Mouse (Mus musculus) right cerebral cortex, postnatal 36 days (tissue): ENCODE data around the gene Adgrf3.
A peak's percentile ranks its signal among the peaks of the same experiment; 100 is the strongest.

ENCODE experiments used
- DNase-seq, 2 experiments: peaks; one replicate each; pipeline ENCODE4 v3.0.0; 2022; ENCODE audit warnings: low spot score in 2 of 2, mixed read lengths in 1 of 2

The Adgrf3 gene

GRCm38 (mm10) chr5:30202221-30202620 lies 3.3 kb downstream of the Adgrf3 start:
- no peak for DNase-seq

DNA sequence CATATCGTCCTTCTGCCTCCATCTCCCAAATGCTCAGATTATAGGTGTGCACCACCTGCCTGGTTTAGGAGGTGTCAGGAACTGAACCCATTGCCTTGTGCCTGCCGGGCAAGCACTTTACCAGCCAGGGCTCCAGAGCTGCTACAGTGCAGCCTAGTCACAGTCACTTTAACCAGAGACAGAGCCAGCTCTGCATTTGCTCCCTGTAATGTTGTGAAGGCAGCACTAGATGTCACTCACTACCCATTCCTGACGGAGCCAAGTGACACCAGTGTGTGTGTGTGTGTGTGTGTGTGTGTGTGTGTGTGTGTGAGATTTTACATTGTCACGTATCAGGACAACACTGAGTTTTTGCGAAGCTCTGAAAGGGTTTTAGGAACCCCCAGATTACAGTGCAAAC lies 4.0 kb downstream of the Adgrf3 start:
- DNase-seq: peak in 1 of 2 experiments; percentile 39

- no peak for DNase-seq
These were observed 7.3 kb downstream of the Adgrf3 start for GRCm38 (mm10) chr5:30198257-30198656.

- no peak for DNase-seq
These were observed 10.2 kb downstream of the Adgrf3 start for GRCm38 (mm10) chr5:30195340-30195739.

DNA sequence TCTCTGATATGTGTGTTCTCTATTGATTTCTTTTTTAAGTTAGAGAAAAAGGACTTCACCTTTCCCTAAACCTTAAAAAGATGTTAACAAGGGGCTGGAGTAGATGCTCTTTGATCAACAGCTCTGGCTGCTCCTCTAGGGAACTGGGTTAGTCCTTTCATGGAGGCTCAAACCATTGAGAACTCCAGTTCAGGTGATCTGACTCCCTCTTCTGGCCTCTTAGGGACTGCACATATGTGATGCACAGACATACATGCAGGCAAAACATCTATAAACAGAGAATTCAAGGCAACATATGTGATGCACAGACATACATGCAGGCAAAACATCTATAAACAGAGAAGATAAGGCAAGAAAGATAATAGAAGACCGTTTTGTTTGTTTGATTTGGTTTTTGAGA lies 13.1 kb downstream of the Adgrf3 start:
- no peak for DNase-seq

DNA sequence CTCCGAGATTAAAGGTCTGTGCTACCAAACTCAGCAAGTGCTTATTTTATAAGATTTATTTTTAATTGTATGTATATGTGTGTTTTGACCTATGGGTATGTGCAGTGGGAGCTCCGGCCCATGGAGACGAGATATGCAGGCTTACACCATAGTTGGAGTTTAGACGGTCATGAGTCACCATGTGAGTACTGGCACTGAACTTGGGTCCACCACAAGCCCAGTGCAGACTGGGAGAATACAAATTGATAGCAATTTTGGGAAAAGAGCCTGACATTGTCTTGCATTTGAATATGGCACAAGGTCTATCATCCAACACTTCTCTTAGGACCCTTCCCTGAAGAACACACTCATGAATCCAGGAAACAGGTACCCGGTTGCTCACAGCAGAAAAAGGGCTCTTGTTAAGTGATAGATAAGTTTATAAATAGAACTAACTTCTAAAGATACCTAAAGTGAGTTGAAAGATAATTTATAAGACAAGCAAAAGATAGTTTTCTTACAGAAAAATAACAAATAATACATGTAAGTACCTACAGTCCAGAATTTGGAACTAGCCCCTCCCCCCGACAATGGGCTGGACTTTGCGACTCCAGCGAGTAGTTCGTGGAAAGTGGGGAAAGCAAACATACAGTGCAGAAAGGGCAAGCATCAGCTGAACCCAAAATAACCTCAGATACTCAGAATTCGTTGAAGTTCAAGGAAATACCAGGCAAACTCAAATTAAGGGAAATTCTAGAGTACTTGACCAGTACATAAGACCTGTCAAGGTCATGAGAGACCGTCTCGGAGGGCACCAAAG lies 17.6 kb downstream of the Adgrf3 start:
- DNase-seq: no peak

- no peak for DNase-seq
These were observed 29.7 kb downstream of the Adgrf3 start for GRCm38 (mm10) chr5:30175811-30176210.

DNA sequence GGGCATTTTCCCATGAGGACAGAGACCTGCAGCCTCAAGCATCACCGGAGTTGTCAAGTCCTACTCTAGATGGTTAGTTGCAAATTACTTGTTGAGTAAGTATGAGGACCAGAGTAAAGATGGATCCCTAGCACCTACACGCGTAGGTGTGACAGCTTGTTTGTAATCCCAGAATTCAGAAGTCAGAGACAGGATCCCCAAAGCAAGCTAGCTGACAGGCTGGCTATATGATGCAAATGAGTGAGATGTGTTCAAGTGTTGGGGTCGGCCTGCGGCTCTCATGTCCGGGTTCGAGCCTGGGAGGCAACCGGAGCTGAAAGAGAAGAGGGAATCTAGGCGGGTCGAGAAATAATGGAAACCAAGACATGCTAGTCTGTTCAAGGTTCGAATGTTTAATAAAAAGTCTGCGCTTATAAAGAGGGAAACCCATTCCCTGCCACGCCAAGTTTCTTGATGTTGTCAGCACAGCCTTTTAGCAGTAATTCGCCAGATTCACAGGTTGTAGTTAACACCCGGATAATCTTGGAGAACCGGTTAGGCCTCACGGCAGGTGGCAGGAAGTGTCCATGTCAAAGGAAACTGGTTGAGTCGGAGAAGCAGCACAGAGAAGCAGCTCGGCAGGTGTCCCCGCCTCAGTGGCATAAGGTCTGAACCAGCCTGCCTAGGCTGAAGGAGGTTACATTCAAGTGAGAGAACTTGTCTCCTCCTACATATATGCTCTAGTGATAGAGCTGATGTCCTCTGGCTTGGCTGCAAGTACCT lies 32.4 kb downstream of the Adgrf3 start:
- no peak for DNase-seq

DNA sequence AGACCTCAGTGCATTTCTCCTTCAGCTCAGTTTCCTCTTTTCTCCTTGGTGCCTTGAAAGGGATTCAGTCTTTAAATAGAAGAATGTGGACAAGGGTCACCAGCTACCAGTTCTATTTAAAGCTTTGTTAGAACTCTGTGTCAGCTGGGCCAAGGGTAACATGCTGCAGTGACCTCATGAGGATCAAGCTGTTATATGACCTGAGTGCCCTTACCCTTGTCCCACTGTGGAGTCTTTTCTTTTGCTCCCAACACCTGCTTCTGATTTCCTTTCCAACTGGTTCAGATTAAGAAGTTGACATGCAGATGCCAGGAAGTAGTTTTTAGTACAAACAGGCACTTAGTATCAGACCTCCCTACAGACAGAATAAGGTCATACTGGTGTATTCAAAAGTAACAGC lies 33.4 kb downstream of the Adgrf3 start:
- no peak for DNase-seq

- DNase-seq: no peak
These were observed 35.1 kb downstream of the Adgrf3 start for GRCm38 (mm10) chr5:30170303-30170940.

GRCm38 (mm10) chr5:30165234-30165946 lies 40.1 kb downstream of the Adgrf3 start:
- no peak for DNase-seq

- no peak for DNase-seq
These were observed 43.2 kb downstream of the Adgrf3 start for GRCm38 (mm10) chr5:30162339-30162738.

DNA sequence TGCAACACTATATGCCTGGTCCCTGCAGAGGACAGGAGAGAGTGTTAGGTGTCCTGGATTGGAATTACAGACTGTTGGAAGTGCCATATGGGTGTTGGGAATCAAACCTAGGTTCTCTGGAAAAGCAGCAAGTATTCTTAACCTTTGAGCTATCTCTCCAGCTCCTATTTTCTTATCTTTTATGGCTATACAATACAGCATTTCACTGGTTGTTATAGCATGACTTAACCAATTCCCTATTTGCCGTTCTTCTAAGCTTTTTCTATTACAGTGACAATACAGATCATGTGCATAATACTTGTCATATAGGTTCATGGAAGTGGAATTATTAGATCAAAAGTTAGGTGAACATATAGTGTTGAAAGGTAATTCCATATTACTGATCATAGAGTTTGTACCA lies 43.7 kb downstream of the Adgrf3 start:
- DNase-seq: no peak

- DNase-seq: no peak
These were observed 45.9 kb downstream of the Adgrf3 start for GRCm38 (mm10) chr5:30159601-30160000.

DNA sequence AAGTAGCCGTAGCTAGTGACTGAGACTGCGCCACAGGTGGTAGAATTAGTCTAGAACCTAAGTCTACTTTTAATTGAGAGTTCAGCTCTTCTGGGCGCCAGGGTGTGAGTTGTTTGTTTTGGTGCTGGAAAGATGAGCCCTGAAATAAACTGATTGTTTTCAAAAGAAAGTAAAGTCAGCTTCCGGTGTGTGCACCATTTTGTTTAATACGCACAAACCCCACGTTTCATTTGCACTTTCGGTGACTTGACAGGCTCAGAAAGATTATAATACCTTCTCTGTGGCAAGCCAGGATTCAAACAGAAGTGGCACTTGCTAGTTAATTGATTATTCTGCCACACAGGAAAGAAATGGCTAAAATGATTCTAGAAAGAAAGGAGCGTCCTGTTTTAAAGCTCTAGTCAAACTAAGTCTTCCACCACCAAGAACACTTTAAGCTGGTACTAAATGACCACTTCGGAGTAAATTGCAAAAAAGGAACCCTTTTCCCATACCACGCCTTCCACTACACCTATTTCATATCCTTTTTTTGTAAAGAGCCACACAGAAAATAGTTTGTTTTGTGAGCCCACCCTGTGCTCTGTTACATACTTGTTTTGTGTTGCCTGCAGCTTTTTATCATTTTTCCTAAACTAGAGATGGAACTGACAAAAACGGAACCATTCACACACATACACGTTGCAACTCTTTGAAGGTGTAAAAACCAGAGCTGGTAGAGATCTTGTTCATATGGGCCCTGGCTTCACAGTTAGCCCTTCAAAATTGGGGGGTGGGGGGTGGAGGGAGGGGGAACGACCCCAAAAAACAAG lies 49.5 kb downstream of the Adgrf3 start:
- no peak for DNase-seq

DNA sequence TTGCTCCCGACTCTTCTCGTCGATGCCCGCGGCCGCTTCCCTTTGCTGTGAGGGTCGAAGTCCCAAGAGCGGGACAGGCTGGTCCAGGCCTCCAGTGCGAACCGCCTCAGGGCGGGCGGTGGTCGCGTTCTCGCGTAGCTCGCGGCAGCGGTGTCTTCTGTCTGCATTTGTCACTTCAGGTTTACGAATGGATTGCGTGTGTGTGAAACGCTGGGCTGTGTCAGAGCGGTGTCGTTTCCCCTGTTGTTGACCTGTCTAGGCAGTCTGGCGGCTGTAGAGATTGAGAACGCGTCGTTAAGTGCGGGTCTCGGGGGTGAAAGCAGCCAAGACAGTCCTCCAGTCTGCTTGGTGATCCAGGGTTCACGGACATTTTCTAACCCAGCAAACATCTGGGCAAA lies 50.1 kb downstream of the Adgrf3 start:
- DNase-seq: no peak

- DNase-seq: peak; percentile 89 to 90
These were observed 50.8 kb downstream of the Adgrf3 start, which contains the start of the genes Hadha and Hadhb for GRCm38 (mm10) chr5:30154474-30155394. Gene Hadha (minus strand): TSS chr5:30155162. Gene Hadhb (plus strand): TSS chr5:30155248.

- no peak for DNase-seq
These were observed 51.5 kb downstream of the Adgrf3 start for GRCm38 (mm10) chr5:30154013-30154412.

GRCm38 (mm10) chr5:30153222-30153621 lies 52.3 kb downstream of the Adgrf3 start:
- no peak for DNase-seq

- DNase-seq: no peak
These were observed 53.1 kb downstream of the Adgrf3 start for GRCm38 (mm10) chr5:30152413-30152812.
